Mouse (Mus musculus) lung, postnatal 10 days (tissue): ENCODE data around the gene Olfr205.
"Not testable (repeated sequence)": the region's sequence is repeated elsewhere in the genome, so short reads cannot be mapped to it uniquely, and the experiment has no call there.

Source experiments
- DNase-seq: peaks from one replicate; pipeline ENCODE4 v3.0.0; 2021

Gene Olfr205

GRCm38 (mm10) chr16:59331038-59331437 is at the start of gene Olfr205:
Olfr205 (minus strand) TSS chr16:59331138.
- DNase-seq = no peak

GRCm38 (mm10) chr16:59363893-59364292 is 33.0 kb upstream of the Olfr205 start, which contains the start of gene Olfr209:
Olfr209 (minus strand) TSS chr16:59363993.
- DNase-seq = no peak

GRCm38 (mm10) chr16:59349146-59349545 is 18.2 kb upstream of the Olfr205 start, which contains the start of gene Olfr206:
Olfr206 (minus strand) TSS chr16:59349246.
- no peak for DNase-seq

GRCm38 (mm10) chr16:59323262-59323661 is 7.7 kb downstream of the Olfr205 start:
- not testable (repeated sequence) for DNase-seq

- no peak for DNase-seq
Observed at GRCm38 (mm10) chr16:59318148-59318547, 12.8 kb downstream of the Olfr205 start, which contains the start of gene Olfr204. Olfr204 (minus strand) TSS chr16:59318248.

GRCm38 (mm10) chr16:59298581-59298980 is 32.4 kb downstream of the Olfr205 start, which contains the start of gene Olfr203:
Olfr203 (plus strand) TSS chr16:59298881.
- DNase-seq = no peak

GRCm38 (mm10) chr16:59287576-59287975 is 43.4 kb downstream of the Olfr205 start:
- DNase-seq = not testable (repeated sequence)

GRCm38 (mm10) chr16:59286693-59287092 is 44.2 kb downstream of the Olfr205 start, which contains the start of gene Olfr202:
Olfr202 (minus strand) TSS chr16:59286793.
- DNase-seq = no peak

- no peak for DNase-seq
Observed at GRCm38 (mm10) chr16:59283476-59283875, 47.5 kb downstream of the Olfr205 start.

GRCm38 (mm10) chr16:59280542-59280941 is 50.4 kb downstream of the Olfr205 start:
- DNase-seq = no peak
